Mouse (Mus musculus): ENCODE measurements around the gene Abtb2.
A peak's percentile ranks its signal among the peaks of the same experiment; 100 is the strongest.

Abtb2 gene

DNA sequence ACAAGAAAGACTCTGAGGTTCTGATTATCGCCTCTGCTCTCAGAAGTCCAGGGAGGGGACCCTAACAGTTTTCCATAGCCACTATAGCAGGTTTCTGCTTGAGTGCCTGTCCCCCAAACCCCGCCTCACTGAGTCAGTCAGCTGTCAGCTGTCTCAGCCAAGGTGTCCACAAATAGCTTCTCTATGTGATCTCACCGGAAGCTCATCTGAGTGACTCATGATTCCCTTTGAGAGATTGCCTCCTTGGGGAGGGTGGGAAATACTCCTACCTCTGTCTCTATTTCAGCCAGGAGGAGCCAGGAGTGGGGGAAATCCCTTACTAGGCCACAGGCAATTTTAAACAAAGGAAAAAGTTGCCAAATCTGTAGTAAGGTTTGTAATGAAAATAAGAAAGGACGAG lies 96.0 kb downstream of the Abtb2 start:
- no peak for DNase-seq (ENCODE audit: low spot score)

DNA sequence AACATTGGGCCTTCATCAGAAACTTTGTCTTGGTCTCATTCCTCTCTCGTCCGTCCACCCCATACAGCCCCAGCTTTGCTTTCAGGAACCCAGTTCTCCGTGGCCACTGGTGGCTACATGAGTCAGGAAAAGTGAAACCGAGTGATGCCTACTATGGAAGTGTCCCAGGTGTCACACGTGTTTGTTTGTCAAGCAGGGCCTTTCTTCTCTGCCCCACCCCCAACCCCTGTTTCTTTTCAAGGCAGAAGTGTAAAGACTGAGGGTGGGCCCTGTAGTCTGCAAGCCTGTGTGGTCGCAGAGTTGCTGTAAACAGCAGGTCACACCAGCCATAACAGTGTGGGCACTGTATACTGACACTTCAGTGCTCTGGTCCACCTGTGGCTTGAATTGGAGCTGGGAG lies 98.2 kb downstream of the Abtb2 start:
- DNase-seq (ENCODE audit: low spot score): no peak

- DNase-seq (ENCODE audit: low spot score): peak; percentile 25
Observed at GRCm38 (mm10) chr2:103667962-103668815, 102.1 kb downstream of the Abtb2 start.

DNA sequence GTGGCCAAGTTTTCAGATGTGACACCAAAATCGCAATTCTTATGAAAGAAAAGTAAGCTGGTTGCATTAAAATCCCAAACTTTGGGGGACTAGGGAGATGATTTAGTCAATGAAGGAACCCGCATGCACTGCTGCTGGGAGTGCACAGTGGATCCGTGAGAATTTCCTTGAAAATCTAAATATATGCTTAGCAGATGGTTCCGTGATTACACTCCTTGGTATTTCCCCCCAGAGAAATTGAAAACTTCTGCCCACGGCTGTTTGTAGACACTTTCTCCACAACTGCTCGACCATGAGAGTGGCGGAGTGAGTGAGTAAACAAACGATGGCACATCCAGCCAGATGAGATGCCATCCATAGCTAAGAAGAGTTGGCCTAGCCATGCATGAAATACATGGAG lies 102.8 kb downstream of the Abtb2 start:
- no peak for DNase-seq (ENCODE audit: low spot score)

DNA sequence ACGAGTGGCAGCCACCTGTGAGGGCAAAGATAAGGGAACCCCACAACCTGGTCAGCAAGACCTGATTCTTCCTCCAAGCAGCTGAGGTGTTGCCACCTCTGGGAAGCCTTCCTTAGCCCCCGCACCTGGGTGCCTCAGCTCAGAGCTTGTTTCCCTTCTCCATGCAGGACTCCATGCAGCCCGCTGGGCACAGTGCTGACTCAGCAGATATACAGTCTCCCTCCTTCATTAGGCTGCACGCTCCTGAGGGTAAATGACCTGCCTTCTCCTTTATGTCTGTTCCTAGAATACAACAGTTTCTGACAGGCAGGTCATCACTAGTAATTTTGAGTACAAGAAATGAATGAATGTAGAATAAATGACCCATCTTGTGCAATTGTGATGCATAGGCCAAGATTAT lies 103.5 kb downstream of the Abtb2 start:
- DNase-seq (ENCODE audit: low spot score): no peak

DNA sequence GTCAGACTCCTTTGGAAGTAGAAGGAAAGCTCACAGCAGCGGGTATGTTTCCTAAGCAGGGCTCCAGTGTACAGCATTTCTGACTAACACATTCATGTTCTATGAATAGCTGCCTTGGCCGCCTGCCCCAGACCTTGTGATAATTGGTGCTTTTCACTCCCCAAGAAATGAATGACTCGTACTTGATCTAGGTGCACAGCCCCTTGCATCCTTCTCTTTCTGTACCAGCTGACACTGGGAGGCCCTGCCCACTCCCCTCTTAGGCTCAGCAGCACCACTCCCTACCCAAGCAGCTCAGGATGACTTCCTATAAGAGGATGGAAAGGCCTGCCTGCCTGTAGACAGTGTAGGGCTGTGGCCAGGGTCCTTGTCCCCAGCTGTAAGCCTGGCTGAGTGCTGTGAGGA lies 104.2 kb downstream of the Abtb2 start:
- peak; percentile 47 for DNase-seq (ENCODE audit: low spot score)

DNA sequence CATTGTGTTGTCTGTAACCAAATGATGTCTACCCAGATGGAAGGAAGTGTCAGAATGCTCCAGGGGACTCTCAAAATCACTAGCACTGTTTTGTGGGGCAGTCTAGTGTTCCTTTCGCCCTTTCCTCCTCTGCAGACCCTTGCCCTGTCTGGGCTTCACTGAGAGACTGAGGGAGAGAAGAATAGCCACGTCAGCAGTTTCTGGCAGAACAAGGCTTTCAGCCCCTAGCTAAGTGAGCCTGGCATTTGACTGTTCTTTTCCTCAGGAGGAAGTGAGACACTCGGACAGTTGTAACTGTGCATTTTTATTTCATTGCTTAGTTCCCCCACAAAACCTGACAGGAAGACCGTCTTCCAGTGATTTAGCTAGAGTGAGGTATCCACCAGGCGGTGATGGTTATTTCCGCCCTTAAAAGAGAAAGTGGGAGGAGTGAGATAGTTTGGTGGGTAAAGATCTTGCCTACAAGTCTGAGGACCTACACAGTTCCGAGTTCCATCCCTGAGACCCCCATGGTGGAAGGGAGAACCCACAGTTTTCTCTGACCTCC lies 106.5 kb downstream of the Abtb2 start:
- DNase-seq (ENCODE audit: low spot score): no peak

DNA sequence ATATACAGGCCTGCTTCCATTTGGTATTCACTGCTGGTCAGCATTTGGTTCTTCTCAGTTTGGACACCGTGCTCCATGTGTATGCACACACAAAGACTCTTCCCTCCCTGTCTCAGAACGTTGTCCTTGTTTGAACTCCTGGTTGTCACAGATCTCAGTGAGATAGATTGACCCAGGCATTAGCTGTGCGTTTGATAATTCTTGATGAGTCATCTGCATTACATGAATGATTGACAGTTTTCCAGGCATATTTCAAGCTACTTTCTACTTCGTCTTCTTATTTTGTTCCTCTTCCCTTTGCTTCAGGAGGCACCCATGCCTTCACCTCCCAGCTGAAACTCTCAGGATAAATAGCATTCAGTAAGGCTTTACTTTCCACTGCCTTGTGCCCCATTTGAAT lies 107.5 kb downstream of the Abtb2 start:
- no peak for DNase-seq (ENCODE audit: low spot score)

- no peak for DNase-seq (ENCODE audit: low spot score)
Observed at GRCm38 (mm10) chr2:103675391-103675790, 109.3 kb downstream of the Abtb2 start.

DNA sequence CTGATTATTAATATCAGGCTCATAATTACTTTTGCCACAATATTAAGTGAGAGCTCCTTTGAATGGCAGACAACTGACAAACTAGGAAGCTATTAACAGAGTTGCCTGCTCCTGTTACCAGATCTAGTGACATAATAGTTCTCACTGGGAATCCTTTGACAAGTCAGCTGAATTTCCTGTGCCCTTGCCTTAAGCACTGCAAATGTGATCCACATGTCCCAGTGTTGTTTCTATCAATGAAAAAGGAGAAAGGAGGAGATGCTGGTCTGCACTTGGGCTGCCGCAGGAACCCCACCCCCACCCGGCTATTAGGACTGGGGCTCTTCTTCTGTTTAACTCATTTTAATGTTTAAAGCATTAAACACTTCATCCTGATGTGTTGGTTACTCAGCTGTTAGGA lies 110.7 kb downstream of the Abtb2 start:
- no peak for DNase-seq (ENCODE audit: low spot score)

DNA sequence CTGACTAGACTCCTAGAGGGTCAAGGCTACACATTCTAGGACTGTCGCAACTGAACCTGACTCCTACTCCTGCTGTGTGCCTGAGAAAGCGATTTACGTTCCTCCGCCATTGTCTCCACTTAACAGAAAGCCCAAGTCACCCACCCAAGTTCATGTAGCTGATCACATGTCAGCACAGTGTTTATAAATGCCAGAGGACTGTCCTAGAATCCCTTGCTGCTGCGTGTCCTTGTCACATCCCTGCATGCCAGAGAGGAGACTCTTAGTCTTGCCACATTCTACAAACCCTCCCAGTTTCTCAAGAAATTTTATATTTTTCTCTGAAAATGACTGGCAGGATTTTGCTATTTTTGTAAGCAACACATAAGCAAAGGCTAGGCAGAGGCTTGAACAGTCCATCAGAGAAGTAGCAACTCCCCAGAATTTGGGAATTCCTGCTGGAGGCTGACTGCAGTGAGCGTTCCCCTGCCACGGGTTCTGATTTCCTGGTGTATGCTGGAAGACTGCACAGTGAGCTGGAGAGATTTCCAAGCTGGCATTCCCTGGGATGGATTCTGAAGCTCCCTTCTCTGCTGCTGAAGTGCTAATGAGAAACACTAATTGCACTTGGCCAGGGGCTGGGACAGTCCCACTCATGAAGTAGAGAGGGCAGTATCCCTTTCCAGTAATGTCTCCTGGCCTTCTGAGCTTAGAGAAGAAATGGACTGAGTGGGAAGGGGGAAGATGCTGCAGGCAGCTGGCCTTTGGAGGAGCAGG lies 111.7 kb downstream of the Abtb2 start:
- DNase-seq (ENCODE audit: low spot score): no peak

GRCm38 (mm10) chr2:103678433-103678832 lies 112.3 kb downstream of the Abtb2 start:
- no peak for DNase-seq (ENCODE audit: low spot score)

DNA sequence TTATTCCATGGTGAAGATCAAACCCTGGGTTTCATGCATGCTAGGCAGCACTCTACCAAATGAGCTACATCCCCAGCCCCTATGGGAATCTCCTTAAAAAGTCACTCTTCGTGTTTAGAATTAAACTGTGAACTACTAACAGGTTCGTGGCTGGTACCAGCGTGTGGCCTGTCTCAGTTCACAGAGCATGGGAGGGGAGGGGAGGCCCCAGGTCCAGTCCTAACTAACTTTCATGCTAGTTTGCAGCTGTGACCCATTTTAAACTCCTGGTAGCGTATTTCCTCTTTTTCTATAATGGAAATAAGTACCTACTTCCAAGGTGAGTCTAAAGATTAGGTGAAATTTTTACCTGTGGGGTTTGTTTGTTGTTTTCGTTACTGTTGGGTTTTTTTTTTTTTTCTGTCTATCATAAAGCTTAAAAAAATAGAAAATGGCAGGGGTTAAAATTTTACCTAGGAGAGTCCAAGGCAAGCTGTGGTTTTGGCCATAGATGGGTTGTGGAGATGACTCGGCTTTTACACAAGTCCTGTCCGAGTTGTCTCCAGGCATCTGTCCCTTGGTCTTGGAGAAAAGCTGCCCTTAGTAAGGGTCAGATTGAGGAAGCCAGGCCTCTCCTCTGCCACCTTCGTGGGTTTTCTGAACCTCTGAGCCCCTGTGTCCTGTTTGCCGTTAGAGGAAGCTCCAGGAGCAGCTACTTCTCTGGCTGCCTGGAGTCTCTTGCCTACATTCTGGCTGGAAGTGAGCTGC lies 114.4 kb downstream of the Abtb2 start:
- no peak for DNase-seq (ENCODE audit: low spot score)

DNA sequence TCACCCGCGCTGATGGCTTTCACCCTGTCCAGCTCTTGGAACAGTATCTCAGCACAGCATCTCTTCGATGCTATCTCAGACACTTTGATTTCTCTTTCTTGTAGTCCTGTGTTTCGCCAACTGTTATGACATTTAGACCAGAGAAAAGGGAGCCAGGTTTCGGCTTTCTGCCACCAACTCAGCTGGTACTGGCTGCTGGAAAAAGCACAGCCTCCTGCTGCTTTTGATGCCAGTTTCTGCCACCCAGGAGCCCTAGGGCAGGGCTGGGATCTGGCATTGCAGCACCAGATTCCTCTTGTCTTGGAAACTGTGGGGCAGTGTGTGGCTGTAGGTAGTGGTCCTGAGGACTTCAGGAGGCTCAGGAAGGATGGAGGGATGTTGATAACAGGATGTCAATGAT lies 115.0 kb downstream of the Abtb2 start:
- no peak for DNase-seq (ENCODE audit: low spot score)

GRCm38 (mm10) chr2:103682261-103682722 lies 116.2 kb downstream of the Abtb2 start:
- peak; percentile 51 for DNase-seq (ENCODE audit: low spot score)

DNA sequence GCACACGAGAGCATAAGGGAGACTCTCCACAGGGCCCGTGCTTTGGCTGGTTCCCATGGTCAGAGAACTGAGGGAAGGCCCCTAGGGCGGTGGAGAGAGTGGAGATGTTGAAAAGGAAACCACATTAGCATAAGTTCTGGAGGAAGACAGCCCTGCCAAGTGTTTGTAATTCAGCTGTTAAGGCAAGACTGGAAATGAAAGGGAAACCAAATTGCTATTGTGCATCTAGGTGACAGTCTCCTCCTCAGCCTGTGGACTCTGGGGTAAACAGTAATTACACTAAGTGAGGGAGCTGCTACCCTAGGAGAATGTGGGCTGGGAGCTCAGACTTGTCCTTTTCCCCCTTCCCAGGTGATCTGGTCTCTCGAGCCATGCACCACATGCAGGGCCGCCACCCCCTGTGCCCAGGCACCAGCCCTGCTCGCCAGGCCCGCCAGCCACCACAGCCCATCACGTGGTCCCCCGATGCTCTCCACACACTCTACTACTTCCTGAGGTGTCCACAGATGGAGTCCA lies 116.9 kb downstream of the Abtb2 start:
- DNase-seq (ENCODE audit: low spot score): peak; percentile 28

DNA sequence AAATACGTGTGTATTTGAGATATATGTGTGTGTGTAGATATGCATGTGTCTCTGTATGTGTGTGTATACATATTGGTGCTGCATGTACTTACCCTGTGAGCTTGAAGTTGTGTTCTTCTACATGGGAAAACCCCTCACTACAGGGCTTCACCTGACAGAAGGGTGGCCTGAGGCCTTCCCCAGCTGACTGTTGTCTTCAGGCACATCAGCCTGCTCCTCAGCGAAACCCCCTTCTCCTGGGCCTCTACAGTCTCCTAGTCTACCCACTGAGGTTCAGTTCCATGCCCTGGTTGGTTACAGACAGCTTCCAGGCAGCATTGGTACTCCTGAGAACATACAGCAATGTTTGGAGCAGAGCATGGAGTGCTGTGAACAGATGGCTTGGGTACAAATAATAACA lies 118.3 kb downstream of the Abtb2 start:
- no peak for DNase-seq (ENCODE audit: low spot score)

DNA sequence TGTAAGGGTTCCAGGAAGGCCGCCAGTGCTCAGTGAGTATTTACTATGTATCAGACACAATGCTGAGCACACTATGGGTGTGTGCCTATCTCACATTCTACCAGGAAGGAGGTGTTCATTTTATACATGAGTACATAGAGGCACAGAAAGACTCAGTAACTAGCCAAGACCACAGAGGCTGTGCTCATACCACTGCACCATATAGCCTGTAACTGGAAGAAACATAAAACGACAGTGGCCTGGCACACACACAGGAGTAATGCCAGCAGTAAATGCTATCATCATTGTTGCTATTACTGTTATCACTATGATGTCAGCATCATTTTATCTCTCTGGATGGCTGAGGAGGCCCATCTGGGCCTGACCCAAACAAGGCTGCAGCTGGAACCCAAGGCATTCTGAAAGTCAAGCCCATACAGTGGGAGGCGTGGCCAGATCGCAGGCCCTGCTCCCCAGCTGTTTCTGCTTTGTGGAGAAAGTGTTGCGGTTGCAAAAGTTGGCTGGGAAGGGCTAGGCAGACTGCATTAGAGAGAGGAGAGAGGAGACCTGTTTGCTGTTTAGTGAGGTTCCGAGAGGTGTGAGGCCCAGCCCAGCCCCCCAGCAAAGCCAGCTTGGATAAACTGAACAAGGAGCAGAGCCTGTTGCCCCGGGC lies 118.9 kb downstream of the Abtb2 start:
- no peak for DNase-seq (ENCODE audit: low spot score)

DNA sequence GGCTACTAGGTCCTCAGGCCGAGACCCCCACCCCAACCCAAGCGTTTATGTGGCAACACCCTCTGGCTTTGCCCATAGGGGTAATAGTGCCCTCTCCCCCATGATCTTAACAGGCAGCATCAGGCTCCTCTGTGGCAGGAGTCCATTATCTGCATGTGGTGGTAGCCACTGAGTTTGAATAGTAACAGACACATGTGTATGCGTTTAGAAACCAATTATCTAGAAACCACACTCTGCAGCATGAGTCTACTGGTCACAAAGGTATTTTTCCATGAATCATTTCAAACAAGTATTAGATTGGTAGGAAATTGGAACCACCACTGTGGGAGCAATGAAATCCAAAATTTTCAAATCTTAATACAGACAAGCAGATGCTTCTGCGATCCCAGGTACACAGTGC lies 119.5 kb downstream of the Abtb2 start:
- no peak for DNase-seq (ENCODE audit: low spot score)

DNA sequence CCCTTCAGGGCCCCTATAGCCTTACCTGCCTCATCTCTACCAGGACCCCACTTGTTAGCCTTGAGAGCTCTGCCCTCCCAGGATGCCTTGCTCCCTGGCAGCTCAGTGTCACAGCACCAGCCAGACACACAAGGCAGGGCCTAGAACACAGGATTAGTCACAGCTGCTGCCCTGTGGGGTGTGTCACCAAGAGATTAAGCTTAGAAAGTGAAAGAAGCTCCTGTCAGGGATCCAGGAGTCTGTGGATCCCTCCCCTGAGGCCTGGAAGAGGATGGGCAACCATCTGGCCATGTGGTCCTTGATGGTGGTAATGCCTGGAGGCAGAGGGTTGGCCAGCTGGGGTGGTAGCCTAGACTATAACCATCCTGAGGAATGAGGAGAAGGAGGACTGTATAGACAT lies 121.0 kb downstream of the Abtb2 start:
- DNase-seq (ENCODE audit: low spot score): no peak

- no peak for DNase-seq (ENCODE audit: low spot score)
Observed at GRCm38 (mm10) chr2:103687888-103688287, 121.8 kb downstream of the Abtb2 start.

DNA sequence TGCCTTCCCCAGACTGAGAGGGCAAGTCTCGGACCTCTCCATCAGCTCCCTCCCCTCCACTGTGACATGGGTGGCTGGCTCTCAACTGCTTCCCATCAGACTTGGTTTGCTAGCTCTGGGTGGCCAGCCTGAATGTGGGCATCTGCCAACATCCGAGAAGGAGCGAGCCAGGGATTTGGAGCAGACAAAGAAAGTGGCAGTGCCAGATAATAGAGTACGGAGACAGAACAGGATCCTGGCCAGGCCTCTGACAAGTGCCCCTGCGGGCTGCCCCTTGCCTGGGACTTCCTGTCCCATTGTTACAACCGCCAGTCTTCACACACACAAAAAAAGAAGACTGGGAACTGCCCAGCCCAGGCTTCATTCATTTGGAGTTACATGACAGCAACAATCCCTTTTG lies 124.3 kb downstream of the Abtb2 start:
- DNase-seq (ENCODE audit: low spot score): peak; percentile 37
